Mouse (Mus musculus): ENCODE measurements around the gene Nlrp10.

Nlrp10 gene

GRCm38 (mm10) chr7:108929726-108930393, at the start of gene Nlrp10:
Gene Nlrp10 (minus strand): TSS chr7:108930178.
- DNase-seq (ENCODE audit: low spot score in 2 of 2), result no peak

GRCm38 (mm10) chr7:108972273-108972672, 42.3 kb upstream of the Nlrp10 start:
- DNase-seq (ENCODE audit: low spot score in 2 of 2), result no peak

GRCm38 (mm10) chr7:108968201-108968600, 38.2 kb upstream of the Nlrp10 start:
- no peak for DNase-seq (ENCODE audit: low spot score in 2 of 2)

GRCm38 (mm10) chr7:108966742-108967362, 36.9 kb upstream of the Nlrp10 start:
- DNase-seq (ENCODE audit: low spot score in 2 of 2), result peak in 1 of 2 experiments; percentile 48

GRCm38 (mm10) chr7:108965968-108966367, 36.0 kb upstream of the Nlrp10 start:
- DNase-seq (ENCODE audit: low spot score in 2 of 2), result no peak

- no peak for DNase-seq (ENCODE audit: low spot score in 2 of 2)
Measured at GRCm38 (mm10) chr7:108957734-108958133, 27.8 kb upstream of the Nlrp10 start.

GRCm38 (mm10) chr7:108954185-108954584, 24.2 kb upstream of the Nlrp10 start:
- DNase-seq (ENCODE audit: low spot score in 2 of 2), result no peak

GRCm38 (mm10) chr7:108952801-108953200, 22.8 kb upstream of the Nlrp10 start:
- DNase-seq (ENCODE audit: low spot score in 2 of 2), result no peak

GRCm38 (mm10) chr7:108950762-108951331, 20.9 kb upstream of the Nlrp10 start:
- DNase-seq (ENCODE audit: low spot score in 2 of 2), result no peak

GRCm38 (mm10) chr7:108950312-108950761, 20.4 kb upstream of the Nlrp10 start, which contains the start of gene Tub:
Gene Tub (plus strand): TSS chr7:108950338.
- DNase-seq (ENCODE audit: low spot score in 2 of 2), result peak; percentile 83 to 86

GRCm38 (mm10) chr7:108949301-108949700, 19.3 kb upstream of the Nlrp10 start:
- no peak for DNase-seq (ENCODE audit: low spot score in 2 of 2)

- no peak for DNase-seq (ENCODE audit: low spot score in 2 of 2)
Measured at GRCm38 (mm10) chr7:108948611-108949010, 18.6 kb upstream of the Nlrp10 start.

GRCm38 (mm10) chr7:108944002-108944401, 14.0 kb upstream of the Nlrp10 start:
- DNase-seq (ENCODE audit: low spot score in 2 of 2), result no peak

- DNase-seq (ENCODE audit: low spot score in 2 of 2), result no peak
Measured at GRCm38 (mm10) chr7:108941466-108941865, 11.5 kb upstream of the Nlrp10 start.

GRCm38 (mm10) chr7:108936591-108936990, 6.6 kb upstream of the Nlrp10 start:
- DNase-seq (ENCODE audit: low spot score in 2 of 2), result no peak

GRCm38 (mm10) chr7:108935411-108935810, 5.4 kb upstream of the Nlrp10 start:
- DNase-seq (ENCODE audit: low spot score in 2 of 2), result peak in 1 of 2 experiments; percentile 5

- DNase-seq (ENCODE audit: low spot score in 2 of 2), result no peak
Measured at GRCm38 (mm10) chr7:108934836-108935235, 4.9 kb upstream of the Nlrp10 start.

- peak; percentile 91 to 93 for DNase-seq (ENCODE audit: low spot score in 2 of 2)
Measured at GRCm38 (mm10) chr7:108933794-108934731, 4.1 kb upstream of the Nlrp10 start, which contains the start of gene Eif3f. Gene Eif3f (plus strand): TSS chr7:108934417.

GRCm38 (mm10) chr7:108928280-108929188, 1.4 kb downstream of the Nlrp10 start:
- DNase-seq (ENCODE audit: low spot score in 2 of 2), result no peak

GRCm38 (mm10) chr7:108927043-108927442, 2.9 kb downstream of the Nlrp10 start:
- DNase-seq (ENCODE audit: low spot score in 2 of 2), result no peak

GRCm38 (mm10) chr7:108903969-108904368, 26.0 kb downstream of the Nlrp10 start:
- DNase-seq (ENCODE audit: low spot score in 2 of 2), result no peak

Measured in frontal cortex, postnatal 10 days (tissue).